Mouse (Mus musculus) c-Kit-negative CD71-positive TER-119-positive erythroid progenitor cells, embryonic 14.5 days (primary cell): Measurements from ENCODE around the gene Arl16.
"Not testable (repeated sequence)": the region's sequence is repeated elsewhere in the genome, so short reads cannot be mapped to it uniquely, and the experiment has no call there.

Experiments
- DNase-seq: peaks from one replicate; pipeline ENCODE4 v3.0.0-alpha.2; 2013; ENCODE audit warnings: low read depth, low spot score

Arl16 gene

DNA sequence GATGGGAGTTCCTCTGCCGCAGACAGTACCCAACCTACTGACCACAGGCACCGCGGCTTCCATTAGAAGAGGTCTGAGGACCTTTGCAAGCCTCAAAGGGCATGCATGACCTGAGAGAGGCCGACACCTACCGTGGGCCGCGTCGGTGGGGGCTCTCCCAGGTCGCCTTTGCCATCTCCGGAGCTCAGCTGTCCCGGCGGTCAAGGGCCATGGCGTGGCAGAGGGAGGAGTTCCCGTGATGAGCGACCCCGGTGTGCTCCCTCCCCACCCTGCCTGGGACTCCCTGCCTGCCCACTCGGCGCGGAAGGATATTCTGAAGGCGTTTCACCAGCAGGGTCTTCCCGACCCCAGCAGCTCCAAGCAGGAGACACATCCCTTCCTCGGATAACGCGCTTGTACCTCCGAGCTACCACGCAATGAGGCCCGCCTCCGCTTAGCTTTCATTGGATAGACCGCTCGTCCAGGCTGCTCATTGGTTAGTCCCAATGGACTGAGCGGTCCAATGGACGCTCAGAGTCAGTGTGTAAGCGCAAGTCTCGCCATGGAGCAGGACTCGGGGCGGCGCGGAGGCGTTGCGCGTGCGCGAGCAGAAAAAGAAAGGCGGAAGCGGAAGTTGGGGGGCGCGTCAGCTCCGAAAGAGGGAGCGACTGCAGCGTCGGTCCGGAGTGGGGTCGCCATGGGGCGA lies at the start of gene Arl16:
Arl16 (minus strand) TSS at position 557 of the 685 bp plus-strand sequence.
- DNase-seq, result peak; percentile 96

- DNase-seq, result no peak
These were observed 49.7 kb upstream of the Arl16 start for GRCm38 (mm10) chr11:120517147-120517546.

DNA sequence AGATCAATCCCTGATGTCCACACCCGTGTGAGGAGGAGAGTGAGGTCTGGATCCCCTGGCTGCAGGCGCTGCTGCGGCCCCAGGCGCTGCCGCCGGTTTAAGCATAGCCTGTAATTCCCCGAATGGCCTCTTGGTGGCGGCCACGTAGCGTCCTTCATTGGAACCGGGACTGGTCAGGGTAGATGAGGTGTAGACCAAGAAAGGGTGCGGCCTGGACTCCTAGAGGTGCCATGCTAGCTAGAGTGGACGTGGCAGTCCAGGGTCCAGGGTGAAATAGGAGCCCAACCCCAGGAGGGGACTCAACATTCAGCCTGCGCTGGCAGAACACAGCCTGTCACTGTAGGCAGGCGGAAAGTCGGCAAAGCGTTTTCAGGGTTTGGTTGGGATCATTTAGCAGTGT lies 48.2 kb upstream of the Arl16 start:
- peak; percentile 56 for DNase-seq

DNA sequence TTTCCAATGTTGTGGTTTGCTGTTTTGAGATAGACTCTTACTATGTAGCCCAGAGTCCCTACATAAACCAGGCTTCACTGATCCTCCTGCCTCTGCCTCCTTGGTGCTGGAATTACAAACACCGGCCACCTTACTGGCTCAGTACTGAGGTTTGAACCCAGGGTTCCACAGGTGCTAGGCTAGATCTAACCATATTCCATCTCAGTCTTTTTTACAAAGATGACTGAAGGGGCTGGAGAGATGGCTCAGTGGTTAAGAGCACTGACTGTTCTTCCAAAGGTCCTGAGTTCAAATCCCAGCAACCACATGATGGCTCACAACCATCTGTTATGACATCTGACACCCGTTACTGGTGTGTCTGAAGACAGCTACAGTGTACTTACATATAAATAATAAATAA lies 46.9 kb upstream of the Arl16 start:
- not testable (repeated sequence) for DNase-seq

GRCm38 (mm10) chr11:120512790-120513453 lies 45.5 kb upstream of the Arl16 start:
- no peak for DNase-seq

GRCm38 (mm10) chr11:120510375-120511030 lies 43.1 kb upstream of the Arl16 start:
- no peak for DNase-seq

- no peak for DNase-seq
These were observed 42.5 kb upstream of the Arl16 start for GRCm38 (mm10) chr11:120509940-120510339.

GRCm38 (mm10) chr11:120508290-120508870 lies 41.0 kb upstream of the Arl16 start:
- DNase-seq, result no peak

- DNase-seq, result no peak
These were observed 40.3 kb upstream of the Arl16 start for GRCm38 (mm10) chr11:120507611-120508289.

GRCm38 (mm10) chr11:120506899-120507298 lies 39.5 kb upstream of the Arl16 start:
- no peak for DNase-seq

GRCm38 (mm10) chr11:120505661-120506060 lies 38.3 kb upstream of the Arl16 start:
- DNase-seq, result no peak

GRCm38 (mm10) chr11:120501701-120502100 lies 34.3 kb upstream of the Arl16 start:
- DNase-seq, result no peak

- no peak for DNase-seq
These were observed 33.6 kb upstream of the Arl16 start for GRCm38 (mm10) chr11:120501018-120501417.

DNA sequence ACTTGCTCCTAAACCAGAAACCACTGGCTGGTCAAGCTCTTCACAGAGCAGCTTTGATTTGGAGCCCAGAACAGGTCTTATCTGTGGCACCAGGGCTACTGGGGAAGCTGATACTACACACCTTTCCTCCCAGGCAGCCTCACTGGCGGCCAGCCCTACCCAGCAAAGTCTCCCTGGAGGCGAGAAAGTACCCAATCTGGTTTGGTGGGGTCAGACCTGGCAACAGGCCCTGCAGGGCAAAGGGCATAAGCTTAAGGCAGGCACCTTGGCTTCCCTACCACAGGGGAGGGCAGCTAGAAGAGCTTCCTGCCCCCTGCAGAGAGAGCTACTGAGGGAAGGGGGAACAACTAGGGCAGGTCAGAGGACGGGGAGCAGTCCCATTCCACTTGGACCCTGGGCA lies 33.0 kb upstream of the Arl16 start:
- no peak for DNase-seq

DNA sequence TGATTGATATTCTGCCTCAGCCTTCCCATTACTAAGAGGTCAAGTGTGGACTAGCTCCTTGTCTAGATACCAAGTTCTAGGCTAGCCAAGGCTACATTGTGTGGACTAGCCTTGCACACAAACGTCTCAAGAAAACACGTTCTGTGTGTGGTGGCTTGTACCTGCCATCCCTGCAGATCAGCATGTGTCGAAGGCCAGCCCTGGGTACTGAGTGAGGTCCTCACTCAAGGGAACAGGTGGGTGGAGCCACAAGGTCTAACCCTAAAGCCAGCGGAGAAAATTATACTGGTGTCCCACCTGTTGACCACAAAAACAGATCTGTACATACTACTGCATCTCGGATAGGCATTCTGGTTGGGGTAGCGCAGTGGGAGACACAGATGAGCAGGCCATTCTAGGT lies 32.5 kb upstream of the Arl16 start:
- DNase-seq, result no peak

GRCm38 (mm10) chr11:120498891-120499290 lies 31.5 kb upstream of the Arl16 start:
- no peak for DNase-seq

DNA sequence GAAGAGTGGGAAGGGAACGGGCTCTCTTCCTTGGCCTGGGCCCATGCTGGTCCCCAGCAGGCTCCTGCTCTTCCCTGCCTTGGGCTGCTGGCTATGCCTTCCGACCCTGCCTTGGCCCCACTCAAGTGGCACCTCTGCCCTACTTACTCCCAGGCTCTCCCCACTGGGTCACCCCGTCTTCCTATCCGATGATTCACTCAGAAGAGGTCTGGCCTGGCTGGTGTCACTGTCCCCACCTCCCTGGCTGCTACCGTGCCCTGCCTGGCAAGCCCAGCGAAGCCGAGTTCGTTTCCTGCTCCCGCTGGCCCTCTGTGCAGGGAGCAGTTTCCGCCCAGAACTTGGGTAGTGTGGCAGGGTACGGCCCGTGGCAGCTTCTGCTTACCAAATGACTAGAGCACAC lies 30.8 kb upstream of the Arl16 start:
- DNase-seq, result no peak

GRCm38 (mm10) chr11:120497436-120497835 lies 30.0 kb upstream of the Arl16 start:
- DNase-seq, result no peak

- DNase-seq, result no peak
These were observed 26.5 kb upstream of the Arl16 start for GRCm38 (mm10) chr11:120493911-120494310.

DNA sequence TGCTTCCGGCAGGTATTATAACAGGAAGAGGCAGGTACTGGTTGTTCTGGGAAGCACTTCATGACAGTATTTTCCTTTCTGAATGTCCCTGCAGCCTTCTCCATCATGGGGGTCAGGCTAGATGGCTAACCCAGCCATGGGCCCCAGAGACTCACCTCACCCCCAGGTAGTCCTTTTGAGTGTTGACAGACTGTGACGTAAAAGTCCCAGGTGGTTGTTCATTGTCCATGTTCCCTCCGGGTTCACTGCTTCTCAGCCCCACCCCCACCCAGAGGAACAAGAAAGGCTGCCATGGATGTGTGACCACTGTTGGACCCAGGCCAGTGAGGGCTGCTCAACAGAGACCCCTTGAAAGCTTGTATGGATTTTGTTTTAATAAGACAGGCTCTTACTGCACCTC lies 25.9 kb upstream of the Arl16 start:
- no peak for DNase-seq

- no peak for DNase-seq
These were observed 25.4 kb upstream of the Arl16 start for GRCm38 (mm10) chr11:120492878-120493203.
